Mouse (Mus musculus) megakaryocyte progenitor cell, adult 5-6 weeks (primary cell): ENCODE results near the gene Hinfp. TPM values are rescaled to one million over a fixed set of nuclear protein-coding genes. Genes with fewer than 3 reads are reported as not detected.
A peak's percentile ranks its signal among the peaks of the same experiment; 100 is the strongest.

Source experiments
- ATAC-seq: replicated peaks from 2 replicates; pipeline ENCODE4 v1.8.0; 2016; ENCODE audit warnings: mild to moderate bottlenecking, moderate TSS enrichment, inconsistent platforms; ENCODE audit not compliant: poor library complexity
- total RNA-seq, 2 experiments: library from RNA; stranded (forward) in 1 of 2; stranded (reverse) in 1 of 2; fragments of 157-497, 149-512 nt in 1 of 2; fragments of 200-1000 nt in 1 of 2; gene quantifications; 2 replicates each; pipeline versions ENCODE4 v1.2.3 to v1.2.4; 2015 to 2017

The Hinfp gene
- total RNA-seq, 2 experiments from 2014 or later = 17.4 to 17.6 TPM

DNA sequence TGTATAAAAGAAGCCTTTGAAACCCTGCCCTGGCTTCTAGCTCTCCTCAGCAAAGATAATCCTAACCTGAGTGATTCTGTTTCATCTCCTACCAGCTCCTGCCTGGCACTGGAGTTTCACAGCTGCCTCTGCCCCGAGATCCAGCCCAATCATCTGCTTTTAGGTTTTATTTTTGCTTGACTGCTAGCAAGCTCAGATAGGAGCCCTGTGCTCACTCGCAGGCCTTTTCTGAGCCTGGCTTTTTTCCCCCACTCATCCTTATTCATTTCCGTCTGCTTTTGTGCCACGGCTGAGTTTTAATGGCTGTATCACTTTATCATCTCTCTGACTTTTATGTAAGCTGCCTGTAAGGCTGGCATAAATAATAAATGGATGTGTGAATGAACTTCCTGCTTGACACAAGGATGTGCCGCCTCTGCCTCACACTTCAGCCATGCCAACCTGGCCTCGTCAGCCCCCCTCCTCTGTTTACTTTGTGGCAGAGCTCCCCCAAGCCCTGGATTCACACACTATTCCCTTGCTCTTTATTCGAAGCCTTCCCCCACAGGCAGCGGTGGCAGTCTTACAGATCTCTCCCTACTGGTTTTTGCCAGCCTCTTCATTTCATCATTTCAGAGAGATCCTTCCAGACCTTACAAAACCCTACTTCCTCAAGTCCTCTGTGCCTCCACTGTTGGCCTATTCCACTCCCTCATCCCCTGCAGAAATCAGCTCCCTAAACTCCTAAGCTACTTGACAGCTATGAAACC, 38.8 kb downstream of the Hinfp start:
- peak; percentile 30 for ATAC-seq

DNA sequence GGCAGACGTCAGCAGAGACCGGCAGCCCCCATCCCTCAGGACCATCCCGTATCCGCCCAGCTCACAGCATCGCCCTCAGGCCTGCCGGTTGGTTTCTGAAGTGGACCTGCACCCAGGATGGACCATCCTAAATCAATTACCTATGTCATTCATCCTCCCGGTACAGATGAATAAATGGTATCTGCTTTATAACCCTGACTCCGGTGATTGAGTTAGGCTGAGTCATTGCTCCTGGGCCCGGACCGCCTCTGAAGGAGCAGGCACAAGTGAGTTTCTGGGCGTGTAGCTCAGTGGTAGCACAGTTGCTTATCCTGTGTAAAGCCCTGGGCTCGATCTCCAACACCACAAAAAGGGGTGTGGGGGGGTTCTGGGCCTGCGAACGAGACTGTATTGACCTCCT, 44.1 kb downstream of the Hinfp start:
- no peak for ATAC-seq

DNA sequence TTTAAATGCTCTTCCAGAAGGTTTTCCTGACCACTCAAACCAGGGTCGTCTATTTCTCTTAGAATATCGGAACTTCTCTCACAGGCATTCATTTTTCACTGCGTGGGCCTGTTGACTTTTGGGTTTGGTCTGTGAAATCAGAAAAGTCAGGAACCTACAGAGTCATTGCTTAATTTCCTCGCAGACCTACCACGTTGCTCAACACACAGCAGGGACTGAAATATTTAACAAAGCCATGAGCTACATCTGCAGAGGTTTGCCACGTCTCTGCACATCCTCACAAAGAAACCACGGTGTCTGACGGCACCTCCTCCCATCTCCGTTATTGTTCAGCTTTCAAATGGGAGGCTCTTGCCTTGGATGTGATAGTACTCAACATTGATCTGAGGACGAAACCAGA, 46.5 kb downstream of the Hinfp start:
- peak; percentile 76 for ATAC-seq

DNA sequence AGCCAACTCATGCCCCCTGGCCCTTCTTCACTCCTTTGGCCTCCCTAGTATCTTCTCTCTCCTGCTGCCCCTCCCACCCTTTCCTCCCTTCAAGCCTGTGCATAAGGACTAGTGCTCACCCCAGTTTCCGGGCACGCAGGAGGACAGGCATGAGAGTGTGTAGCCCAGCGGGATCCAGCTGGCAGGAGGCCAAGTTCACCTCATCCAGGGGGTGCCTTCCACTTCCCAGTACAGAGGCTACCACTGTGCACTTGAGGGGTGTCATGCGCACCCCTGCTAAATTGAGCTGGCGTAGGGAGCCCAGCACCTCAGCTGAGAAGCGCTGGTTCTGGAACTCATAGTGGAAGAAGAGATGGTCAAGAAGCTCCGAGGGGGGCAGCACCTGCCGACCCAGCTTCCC, 49.3 kb downstream of the Hinfp start:
- no peak for ATAC-seq

DNA sequence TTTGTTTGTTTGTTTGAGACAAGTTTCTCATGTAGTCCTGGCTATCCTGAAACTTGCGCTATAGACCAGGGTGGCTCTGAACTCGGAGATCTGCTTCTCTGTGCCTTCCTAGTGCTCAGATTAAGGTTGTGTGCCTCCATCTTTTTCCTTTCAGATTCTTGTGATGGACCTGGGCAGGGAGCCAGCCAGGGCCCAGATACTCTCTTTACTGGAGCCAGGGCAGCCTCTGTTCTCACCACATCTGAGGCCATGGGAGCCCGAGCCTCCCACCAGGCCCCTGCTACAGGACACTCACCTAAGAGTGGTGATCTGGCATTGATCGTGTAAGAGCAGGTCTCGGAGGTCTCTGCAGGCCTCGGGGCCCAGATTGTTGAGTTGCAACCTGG, 50.3 kb downstream of the Hinfp start:
- no peak for ATAC-seq

DNA sequence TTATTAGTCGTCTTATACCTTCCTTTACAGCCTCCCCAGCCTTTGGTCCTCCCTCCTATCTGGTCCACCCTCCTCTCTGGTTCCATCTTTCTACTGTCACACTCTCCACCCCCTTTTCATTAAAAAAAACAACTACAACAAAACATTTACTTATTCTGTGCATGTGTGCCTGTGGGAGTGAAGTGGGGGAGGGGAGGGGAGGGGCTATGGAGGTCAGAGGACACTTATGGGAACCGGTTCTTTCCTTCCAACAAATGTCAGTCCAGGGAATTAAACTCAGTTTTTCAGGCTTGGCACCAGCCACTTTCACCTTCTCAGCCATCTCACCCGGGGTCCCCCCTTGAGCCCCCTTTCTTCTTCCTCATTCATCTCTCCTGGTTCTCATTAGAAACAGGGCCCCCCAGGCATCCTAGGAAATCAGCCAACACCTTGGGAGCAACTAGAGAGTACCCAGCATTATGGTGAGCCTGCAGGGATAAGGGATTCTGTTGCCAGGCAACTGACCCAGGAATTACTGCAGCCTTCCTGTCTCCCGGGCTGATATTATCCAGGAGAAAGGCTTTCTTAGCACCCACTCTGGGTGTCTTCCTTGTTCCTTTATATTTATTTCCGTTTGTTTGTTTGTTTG, 50.8 kb downstream of the Hinfp start:
- no peak for ATAC-seq

DNA sequence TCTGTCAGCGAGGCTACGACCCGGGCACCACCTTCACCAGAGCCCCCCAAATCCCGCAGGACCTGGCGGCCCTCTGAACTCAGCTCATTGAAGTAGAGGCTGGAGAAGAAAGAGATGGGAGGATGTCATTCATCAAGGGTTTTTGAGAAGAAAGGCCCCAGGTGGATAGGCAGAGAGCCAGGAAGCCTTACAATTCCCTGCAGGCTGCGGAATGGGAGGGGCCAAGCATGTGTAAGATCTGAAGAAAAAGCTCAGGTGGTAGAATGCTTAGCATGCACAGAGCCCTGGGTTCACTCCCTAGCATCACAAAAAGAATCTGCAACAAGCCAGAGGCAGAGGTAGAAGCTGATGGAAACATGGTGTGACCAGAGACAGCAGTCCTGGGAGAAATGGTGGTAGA, 52.0 kb downstream of the Hinfp start:
- ATAC-seq = no peak

DNA sequence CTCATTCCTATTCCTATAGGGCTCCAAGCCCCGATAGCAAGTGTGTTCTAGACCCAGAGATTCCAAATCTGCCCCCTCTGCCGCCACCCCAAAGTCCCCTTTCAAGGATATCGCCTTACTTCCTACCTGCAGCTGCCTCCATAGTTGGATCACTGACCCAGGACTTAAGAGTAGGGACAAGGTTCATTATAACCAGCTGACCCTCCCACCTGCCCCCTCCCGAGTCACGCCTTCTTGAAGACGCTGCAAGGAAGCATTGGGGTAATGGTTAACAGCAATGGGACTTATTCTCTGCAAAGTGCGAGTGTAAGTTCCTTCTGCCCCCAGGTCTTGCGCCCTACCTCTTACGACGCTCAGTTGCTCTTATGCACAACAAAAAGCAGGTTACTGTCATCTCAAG, 54.2 kb downstream of the Hinfp start, which contains the start of gene Pdzd3:
Pdzd3 (minus strand) TSS at position 158 of the 400 bp plus-strand sequence.
- ATAC-seq = no peak

DNA sequence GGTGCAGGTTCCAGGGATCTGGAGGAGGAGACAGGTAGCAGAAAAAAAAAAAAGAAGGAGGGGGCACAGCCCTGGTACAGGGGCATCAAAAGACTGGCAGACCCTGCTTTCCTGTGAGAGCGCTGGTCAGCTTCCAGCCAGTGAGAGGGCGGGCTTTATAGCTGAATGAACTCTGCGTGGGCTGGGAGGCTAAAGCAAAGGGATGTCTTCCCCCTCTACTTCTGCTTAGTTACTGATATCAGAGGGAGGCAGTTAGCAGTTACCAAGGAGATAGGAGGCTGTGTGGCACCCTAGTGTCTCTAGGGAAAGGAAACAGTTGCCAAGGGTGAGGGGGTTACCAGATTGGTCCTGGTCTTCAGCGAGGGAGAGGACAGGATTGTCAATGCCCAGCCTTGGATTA, 55.0 kb downstream of the Hinfp start:
- peak; percentile 24 for ATAC-seq

DNA sequence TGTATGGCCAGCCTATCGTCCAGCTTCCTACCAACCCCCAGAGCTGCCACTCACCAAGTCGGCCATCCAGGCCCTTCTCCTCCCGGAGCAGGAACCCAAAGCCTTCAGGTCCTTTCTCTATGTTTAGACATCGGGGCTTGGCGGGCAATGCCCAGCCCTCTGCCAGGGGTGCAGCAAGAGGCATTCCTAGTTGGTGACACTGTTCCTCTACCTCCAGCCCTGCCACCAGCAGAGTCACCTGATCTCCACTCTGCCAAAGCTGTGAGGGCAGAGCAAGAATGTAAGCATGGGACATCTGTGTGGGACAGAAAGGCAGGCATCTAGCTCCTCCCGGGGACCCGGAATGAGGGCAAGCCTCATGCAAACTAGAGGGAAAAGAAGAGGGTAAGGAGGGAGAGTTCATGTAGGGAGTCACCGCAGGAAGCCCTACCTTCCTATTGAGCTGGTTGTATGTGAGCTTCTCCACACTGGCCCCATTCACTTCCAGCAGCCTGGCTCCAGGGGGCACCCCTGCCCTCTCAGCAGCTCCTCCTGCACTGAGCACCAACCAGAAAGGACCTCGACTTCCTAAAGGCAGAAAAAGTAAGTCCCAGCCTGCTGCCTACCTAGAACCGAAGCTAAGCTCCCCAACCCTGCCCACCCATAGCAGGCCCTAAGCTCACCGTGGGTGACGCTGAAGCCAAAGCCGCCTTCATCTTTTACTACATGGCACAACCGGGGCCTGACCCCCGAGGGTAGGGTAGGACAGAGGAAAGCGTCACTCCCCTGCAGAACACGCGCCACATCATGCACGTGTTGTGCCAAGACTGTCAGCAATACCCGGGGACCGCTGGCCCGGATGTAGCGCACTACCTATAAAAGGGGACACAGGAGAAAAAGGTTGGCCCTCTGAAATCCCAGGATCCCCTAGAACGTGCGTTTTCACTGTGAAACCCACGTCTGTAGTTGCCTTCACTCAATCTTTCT, 56.0 kb downstream of the Hinfp start:
- ATAC-seq = peak; percentile 96

DNA sequence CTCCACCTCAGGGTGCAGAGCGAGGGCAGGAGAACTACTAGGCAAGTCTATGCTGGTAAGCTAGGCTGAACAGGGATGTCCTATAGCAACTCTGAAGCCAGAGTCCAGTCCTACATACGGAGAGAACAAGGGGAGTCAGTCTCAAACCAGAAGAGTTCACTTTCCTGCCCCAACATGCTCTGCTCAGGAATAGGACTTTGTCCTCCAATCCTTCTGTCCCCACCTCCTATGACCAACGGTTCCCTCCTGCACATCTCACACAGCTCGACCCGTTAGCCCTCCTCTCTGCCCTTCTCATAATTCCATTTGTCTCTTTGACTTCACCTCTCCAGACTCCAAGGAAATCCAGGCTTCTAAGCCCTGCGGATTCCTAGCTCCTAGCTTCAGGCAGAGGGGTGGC, 57.6 kb downstream of the Hinfp start:
- ATAC-seq = no peak

DNA sequence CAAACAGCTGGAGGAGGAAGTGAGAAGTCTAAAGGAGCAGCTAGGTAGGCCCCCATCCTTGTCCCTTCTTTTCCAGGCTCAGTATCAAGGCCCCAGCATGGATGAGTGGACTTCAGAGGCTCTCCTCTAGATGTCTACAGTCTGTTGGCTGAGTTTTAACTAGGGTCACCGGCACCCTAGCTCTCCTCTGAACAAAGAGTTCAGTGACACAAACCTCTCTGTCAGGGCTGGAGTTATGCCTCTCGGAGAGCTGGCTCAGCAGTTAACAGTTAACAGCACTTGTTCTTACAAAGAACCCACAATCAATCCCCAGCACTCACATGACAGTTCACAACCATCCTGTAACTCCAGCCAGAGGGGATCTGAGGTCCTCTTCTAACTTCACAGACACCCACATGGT, 61.9 kb downstream of the Hinfp start:
- ATAC-seq = no peak

Other genes starting within 250 kb of the Hinfp start
- gene Usp2, start 238.7 kb downstream of the Hinfp start, total RNA-seq (2015) = 5.5 and 16.4 TPM in 2 replicates
- gene Usp2, start 238.7 kb downstream of the Hinfp start, total RNA-seq (2017) = 2.5 and 5.3 TPM in 2 replicates
- not detected in 2 replicates for gene Mfrp, start 203.9 kb downstream of the Hinfp start, total RNA-seq (2015)
- gene Mfrp, start 203.9 kb downstream of the Hinfp start, total RNA-seq (2017) = 0.12 TPM in 1 of 2 replicates, not detected in the other
- gene C1qtnf5, start 198.4 kb downstream of the Hinfp start, total RNA-seq (2015) = not detected in 2 replicates
- gene C1qtnf5, start 198.4 kb downstream of the Hinfp start, total RNA-seq (2017) = not detected in 2 replicates
- not detected in 2 replicates for gene Gm49380, start 192.2 kb downstream of the Hinfp start, total RNA-seq (2015)
- gene Gm49380, start 192.2 kb downstream of the Hinfp start, total RNA-seq (2017) = not detected in 2 replicates
- 47.7 and 59.6 TPM in 2 replicates for gene Rnf26, start 192.2 kb downstream of the Hinfp start, total RNA-seq (2015)
- gene Rnf26, start 192.2 kb downstream of the Hinfp start, total RNA-seq (2017) = 19.1 and 21.2 TPM in 2 replicates
- 0.12 TPM in 1 of 2 replicates, not detected in the other for gene Mcam, start 171.2 kb downstream of the Hinfp start, total RNA-seq (2015)
- gene Mcam, start 171.2 kb downstream of the Hinfp start, total RNA-seq (2017) = 0.14 TPM in 1 of 2 replicates, not detected in the other
- 106 and 109 TPM in 2 replicates for gene Cbl, start 71.6 kb downstream of the Hinfp start, total RNA-seq (2015)
- 28.9 and 45.7 TPM in 2 replicates for gene Cbl, start 71.6 kb downstream of the Hinfp start, total RNA-seq (2017)
- not detected in 2 replicates for gene Ccdc153, start 65.0 kb downstream of the Hinfp start, total RNA-seq (2015)
- not detected in 2 replicates for gene Ccdc153, start 65.0 kb downstream of the Hinfp start, total RNA-seq (2017)
- 0.35 and 0.54 TPM in 2 replicates for gene Pdzd3, start 54.2 kb downstream of the Hinfp start, total RNA-seq (2015)
- not detected in 2 replicates for gene Pdzd3, start 54.2 kb downstream of the Hinfp start, total RNA-seq (2017)
- gene Nlrx1, start 37.1 kb downstream of the Hinfp start, total RNA-seq (2015) = 4.1 and 4.7 TPM in 2 replicates
- gene Nlrx1, start 37.1 kb downstream of the Hinfp start, total RNA-seq (2017) = 3.4 and 8.3 TPM in 2 replicates
- gene Abcg4, start 17.1 kb downstream of the Hinfp start, total RNA-seq (2015) = 3.9 and 7.4 TPM in 2 replicates
- gene Abcg4, start 17.1 kb downstream of the Hinfp start, total RNA-seq (2017) = 1.6 and 2.5 TPM in 2 replicates
- gene C2cd2l, start 14.6 kb upstream of the Hinfp start, total RNA-seq (2015) = 3.9 and 13.2 TPM in 2 replicates
- 2.4 and 5.3 TPM in 2 replicates for gene C2cd2l, start 14.6 kb upstream of the Hinfp start, total RNA-seq (2017)
- 50.3 and 54.8 TPM in 2 replicates for gene Dpagt1, start 20.3 kb upstream of the Hinfp start, total RNA-seq (2015)
- gene Dpagt1, start 20.3 kb upstream of the Hinfp start, total RNA-seq (2017) = 18.9 and 21.0 TPM in 2 replicates
- 109 and 111 TPM in 2 replicates for gene H2afx, start 29.0 kb upstream of the Hinfp start, total RNA-seq (2015)
- 270 and 329 TPM in 2 replicates for gene H2afx, start 29.0 kb upstream of the Hinfp start, total RNA-seq (2017)
- gene Hmbs, start 38.6 kb upstream of the Hinfp start, total RNA-seq (2015) = 123 and 124 TPM in 2 replicates
- 46.4 and 55.8 TPM in 2 replicates for gene Hmbs, start 38.6 kb upstream of the Hinfp start, total RNA-seq (2017)
- 11.9 and 13.0 TPM in 2 replicates for gene Vps11, start 56.0 kb upstream of the Hinfp start, total RNA-seq (2015)
- gene Vps11, start 56.0 kb upstream of the Hinfp start, total RNA-seq (2017) = 18.7 and 21.3 TPM in 2 replicates
- gene Hyou1, start 73.8 kb upstream of the Hinfp start, total RNA-seq (2015) = 90.9 and 104 TPM in 2 replicates
- gene Hyou1, start 73.8 kb upstream of the Hinfp start, total RNA-seq (2017) = 172 and 175 TPM in 2 replicates
- 28.8 and 30.6 TPM in 2 replicates for gene Slc37a4, start 91.2 kb upstream of the Hinfp start, total RNA-seq (2015)
- 24.9 and 40.9 TPM in 2 replicates for gene Slc37a4, start 91.2 kb upstream of the Hinfp start, total RNA-seq (2017)
- 3,273 and 3,407 TPM in 2 replicates for gene Rps25, start 101.5 kb upstream of the Hinfp start, total RNA-seq (2015)
- 2,047 and 2,155 TPM in 2 replicates for gene Rps25, start 101.5 kb upstream of the Hinfp start, total RNA-seq (2017)
- 88.4 and 90.5 TPM in 2 replicates for gene Trappc4, start 101.9 kb upstream of the Hinfp start, total RNA-seq (2015)
- gene Trappc4, start 101.9 kb upstream of the Hinfp start, total RNA-seq (2017) = 25.6 and 26.0 TPM in 2 replicates
- 28.0 and 33.1 TPM in 2 replicates for gene Ccdc84, start 112.9 kb upstream of the Hinfp start, total RNA-seq (2015)
- gene Ccdc84, start 112.9 kb upstream of the Hinfp start, total RNA-seq (2017) = 26.4 and 26.7 TPM in 2 replicates
- gene Foxr1, start 135.5 kb upstream of the Hinfp start, total RNA-seq (2015) = not detected in 2 replicates
- gene Foxr1, start 135.5 kb upstream of the Hinfp start, total RNA-seq (2017) = not detected in 2 replicates
- gene Upk2, start 149.3 kb upstream of the Hinfp start, total RNA-seq (2015) = not detected in 2 replicates
- gene Upk2, start 149.3 kb upstream of the Hinfp start, total RNA-seq (2017) = not detected in 2 replicates
- gene Bcl9l, start 177.2 kb upstream of the Hinfp start, total RNA-seq (2015) = 4.3 and 4.5 TPM in 2 replicates
- gene Bcl9l, start 177.2 kb upstream of the Hinfp start, total RNA-seq (2017) = 1.6 and 1.8 TPM in 2 replicates